Mouse (Mus musculus) kidney, adult 2 months (tissue): ENCODE measurements at regions not wholly inside any gene's neighbourhood (a gene's known extent, or its start where the extent isn't known, plus 50 kb on each side); places are given as distances from the start of the nearest gene placed in this dataset.

Experiments used
- CTCF ChIP-seq: fragments of 200-500 bp; conservative IDR thresholded peaks from 2 replicates; pipeline ENCODE4 v1.5.1; 2011; ENCODE audit warnings: low read depth, mild to moderate bottlenecking, control low read depth, low read length, moderate library complexity, mixed read lengths; ENCODE audit not compliant: insufficient read depth, insufficient read length
- POLR2A ChIP-seq: fragments of 200-500 bp; IDR thresholded peaks from one replicate; pipeline ENCODE4 v1.6.1; 2011; ENCODE audit warnings: low read depth, low read length, control low read depth

GRCm38 (mm10) chr12:25493233-25493632, 396.3 kb upstream of the Id2 start:
- TF ChIP-seq POLR2A (no peak), CTCF (no peak)
